Mouse (Mus musculus) intestine, embryonic 15.5 days (tissue): ENCODE data around the gene Neurog2. TPM values are rescaled to one million over a fixed set of nuclear protein-coding genes. Genes with fewer than 3 reads are reported as not detected.
A peak's percentile ranks its signal among the peaks of the same experiment; 100 is the strongest.

Experiments
- ATAC-seq: fragments of 200-750 bp; cut with Nextera tagmentation; 2 replicates; pipeline ENCODE4 v1.8.0; 2017; ENCODE audit warnings: moderate TSS enrichment, moderate library complexity
- H3K27ac ChIP-seq: fragments of 300-500 bp; sonication (generic); 2 replicates; pipeline ENCODE4 v1.5.1; 2015; ENCODE audit warnings: mild to moderate bottlenecking, inconsistent platforms
- H3K27me3 ChIP-seq: fragments of 300-500 bp; sonication (generic); replicated peaks from 2 replicates; pipeline ENCODE4 v1.6.1; 2015; ENCODE audit warnings: inconsistent platforms
- H3K36me3 ChIP-seq: fragments of 300-500 bp; sonication (generic); 2 replicates; pipeline ENCODE4 v1.6.1; 2015; ENCODE audit warnings: inconsistent platforms
- H3K4me1 ChIP-seq: fragments of 300-500 bp; sonication (generic); replicated peaks from 2 replicates; pipeline ENCODE4 v1.6.1; 2015; ENCODE audit warnings: inconsistent platforms
- H3K4me2 ChIP-seq: fragments of 300-500 bp; sonication (generic); replicated peaks from 2 replicates; pipeline ENCODE4 v1.6.1; 2015; ENCODE audit warnings: mild to moderate bottlenecking, inconsistent platforms
- H3K4me3 ChIP-seq: fragments of 300-500 bp; sonication (generic); replicated peaks from 2 replicates; pipeline ENCODE4 v1.5.1; 2015; ENCODE audit warnings: inconsistent platforms
- H3K9ac ChIP-seq: fragments of 300-500 bp; sonication (generic); 2 replicates; pipeline ENCODE4 v1.6.1; 2015; ENCODE audit warnings: inconsistent platforms
- H3K9me3 ChIP-seq: fragments of 300-500 bp; sonication (generic); 2 replicates; pipeline ENCODE4 v1.6.1; 2016; ENCODE audit warnings: inconsistent platforms
- WGBS: fragments of 180-500 bp; shearing (Covaris S2); methylation state at CpG from one replicate; pipeline ENCODE4 v1.1.7; 2015; 5-methylcytosine and 5-hydroxymethylcytosine counted together
- polyA plus RNA-seq: library from polyadenylated mRNA; unstranded; fragments of >200 nt; fragmentation: Nextera tagmentation; extraction: Ambion mirVana; gene quantifications from 2 replicates; pipeline ENCODE4 v1.2.1, GENCODE M21; 2015

The Neurog2 gene
- polyA plus RNA-seq, 1 experiment from 2014 or later: not detected

DNA sequence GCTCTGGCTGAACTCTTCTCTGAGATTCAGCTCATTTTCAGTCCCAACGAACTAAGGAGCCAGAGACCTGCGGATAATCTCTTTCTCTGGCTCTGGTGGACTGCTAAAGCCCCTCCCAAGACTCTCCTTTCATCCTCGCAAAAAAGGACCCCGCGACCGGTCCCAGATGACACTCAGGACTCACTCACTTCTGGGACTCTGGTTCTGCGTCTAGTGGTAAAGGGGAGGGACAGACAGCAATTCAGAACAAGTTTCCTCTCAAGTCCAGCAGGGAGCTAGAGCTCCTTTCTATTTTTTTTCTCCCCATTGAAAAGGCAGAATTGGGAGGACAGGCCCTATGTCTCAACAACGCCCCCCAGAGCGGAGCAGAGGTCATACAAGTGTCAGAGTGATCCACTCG is 1.4 kb upstream of the Neurog2 start:
- Histone ChIP-seq H3K9ac (no peak overlapping the region), H3K9me3 (no peaks in the 10 kb centered on the region), H3K4me2 (no peak overlapping the region), H3K4me1 (peaks cover 30% of the 10 kb centered on the region), H3K4me3 (no peak overlapping the region), H3K27ac (no peak overlapping the region), H3K27me3 (peaks cover 82% of the 10 kb centered on the region), H3K36me3 (no peaks in the 10 kb centered on the region)
- ATAC-seq: no peak
- 2% methylated on average over 10 of the region's 10 CpGs for WGBS

- Histone ChIP-seq H3K27ac (no peak overlapping the region), H3K9ac (no peak overlapping the region), H3K27me3 (peaks cover 79% of the 10 kb centered on the region), H3K9me3 (no peaks in the 10 kb centered on the region), H3K4me1 (peaks cover 30% of the 10 kb centered on the region), H3K4me3 (peak overlapping the region; percentile 42), H3K36me3 (no peaks in the 10 kb centered on the region), H3K4me2 (peak overlapping the region; percentile 77)
- WGBS: 1% methylated on average over 32 of the region's 32 CpGs
- ATAC-seq: no peak; the same call in 1 of the 2 replicates
Measured at GRCm38 (mm10) chr3:127632531-127632930, 404 bp upstream of the Neurog2 start.

GRCm38 (mm10) chr3:127634101-127634983 is 1.4 kb downstream of the Neurog2 start:
- Histone ChIP-seq H3K4me3 (peak overlapping the region; percentile 42), H3K27ac (no peak overlapping the region), H3K36me3 (no peaks in the 10 kb centered on the region), H3K9me3 (no peaks in the 10 kb centered on the region), H3K4me2 (peak overlapping the region; percentile 77), H3K9ac (no peak overlapping the region), H3K27me3 (peaks cover 78% of the 10 kb centered on the region), H3K4me1 (peaks cover 24% of the 10 kb centered on the region)
- ATAC-seq: peak; percentile 91
- WGBS: under 1% methylated on average over 58 of the region's 58 CpGs

DNA sequence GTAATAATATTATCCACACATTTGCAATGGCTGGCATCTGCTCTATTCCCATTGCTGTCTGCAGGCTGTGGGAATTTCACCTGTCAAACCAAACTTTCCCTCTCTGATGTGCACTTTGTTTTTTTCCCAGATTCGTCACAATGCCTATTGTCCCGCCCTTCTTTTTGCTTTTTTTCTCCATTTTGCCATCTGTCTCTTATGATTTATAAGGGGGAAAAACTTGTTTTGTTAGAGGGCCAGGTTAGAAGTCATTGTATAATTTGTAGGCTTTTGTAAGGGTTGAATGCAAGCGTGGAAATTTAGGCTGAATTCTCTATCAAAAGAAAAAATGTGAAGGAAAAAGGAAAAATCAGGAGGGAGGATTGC is 2.0 kb downstream of the Neurog2 start:
- no peak for ATAC-seq
- WGBS: 7% methylated on average over 3 of the region's 3 CpGs
- Histone ChIP-seq H3K4me2 (no peak overlapping the region), H3K9ac (no peak overlapping the region), H3K4me1 (peaks cover 26% of the 10 kb centered on the region), H3K36me3 (no peaks in the 10 kb centered on the region), H3K4me3 (no peak overlapping the region), H3K27ac (no peak overlapping the region), H3K9me3 (no peaks in the 10 kb centered on the region), H3K27me3 (peaks cover 81% of the 10 kb centered on the region)

DNA sequence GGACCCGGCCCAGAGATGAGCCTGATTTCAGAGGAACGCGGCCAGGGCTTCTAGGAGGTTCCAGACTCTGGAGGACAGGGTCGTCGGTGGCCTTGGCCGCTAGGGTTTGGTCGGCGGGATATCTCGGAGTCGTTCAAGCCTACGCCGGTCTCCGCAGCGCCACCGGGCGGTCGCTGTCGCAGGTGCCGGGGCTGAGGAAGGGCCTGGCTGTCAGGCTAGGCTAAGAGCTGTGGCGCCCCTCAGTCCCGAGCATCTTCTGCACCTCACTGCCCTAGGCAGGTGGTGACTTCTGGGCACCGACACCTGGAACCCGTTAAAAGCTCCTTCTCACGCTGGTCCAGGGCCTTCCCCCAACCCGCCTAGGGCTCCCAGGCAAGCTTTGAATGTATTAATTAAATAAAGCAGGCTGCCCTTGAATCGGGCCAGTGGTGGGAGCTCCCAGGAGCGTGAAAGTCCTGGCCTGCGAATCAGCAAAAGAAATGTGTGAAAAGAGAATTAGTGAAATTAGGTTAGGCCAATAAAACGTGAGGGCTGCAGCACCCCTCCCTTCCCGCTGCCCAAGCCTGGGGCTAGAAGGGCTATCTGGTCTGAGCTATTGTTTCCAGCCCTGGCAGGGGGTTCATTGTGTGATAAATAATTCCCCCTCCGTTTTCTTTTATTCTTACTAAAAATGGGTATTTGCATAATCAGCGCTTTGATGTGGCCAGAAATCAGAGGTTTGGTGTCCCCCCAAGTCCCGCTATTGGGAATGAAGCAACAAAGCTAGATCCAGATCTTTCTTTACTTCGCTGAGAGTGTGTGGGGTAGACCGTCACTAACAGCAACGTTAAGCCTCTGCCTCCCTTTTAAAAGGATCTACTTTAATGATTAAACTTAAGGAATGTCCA is 7.2 kb downstream of the Neurog2 start:
- Histone ChIP-seq H3K9me3 (no peaks in the 10 kb centered on the region), H3K36me3 (no peaks in the 10 kb centered on the region), H3K27me3 (peaks cover 67% of the 10 kb centered on the region), H3K9ac (no peak overlapping the region), H3K4me2 (no peak overlapping the region), H3K27ac (no peak overlapping the region), H3K4me1 (0 out of 2 replicates have a peak, but pooled peaks cover 8% of the 10 kb centered on the region), H3K4me3 (no peak overlapping the region)
- 0 out of 2 replicates have a peak, but pooled peaks have one; percentile 28 for ATAC-seq
- WGBS: 2% methylated on average over 36 of the region's 36 CpGs

- WGBS: 2% methylated on average over 37 of the region's 37 CpGs
- H3K27me3 ChIP-seq: peaks cover 69% of the 10 kb centered on the region
- H3K4me3 ChIP-seq: no peak overlapping the region
- H3K4me1 ChIP-seq: 0 out of 2 replicates have a peak, but pooled peaks cover 8% of the 10 kb centered on the region
- no peaks in the 10 kb centered on the region for H3K36me3 ChIP-seq
- H3K4me2 ChIP-seq: 0 out of 2 replicates have a peak overlapping the region, but pooled peaks have one; percentile 22
- peak; percentile 66 for ATAC-seq
- H3K9ac ChIP-seq: no peak overlapping the region
- H3K9me3 ChIP-seq: no peaks in the 10 kb centered on the region
- H3K27ac ChIP-seq: no peak overlapping the region
Measured at GRCm38 (mm10) chr3:127640762-127641700, 8.1 kb downstream of the Neurog2 start.

- no peak for ATAC-seq
- 3% methylated on average over 5 of the region's 5 CpGs for WGBS
- Histone ChIP-seq H3K4me3 (no peak overlapping the region), H3K27ac (no peak overlapping the region), H3K4me1 (0 out of 2 replicates have a peak, but pooled peaks cover 8% of the 10 kb centered on the region), H3K36me3 (no peaks in the 10 kb centered on the region), H3K9ac (no peak overlapping the region), H3K4me2 (no peak overlapping the region), H3K27me3 (peaks cover 74% of the 10 kb centered on the region), H3K9me3 (no peaks in the 10 kb centered on the region)
Measured at GRCm38 (mm10) chr3:127642211-127642610, 9.3 kb downstream of the Neurog2 start.

- no peaks in the 10 kb centered on the region for H3K9me3 ChIP-seq
- no peak overlapping the region for H3K4me3 ChIP-seq
- no peaks in the 10 kb centered on the region for H3K36me3 ChIP-seq
- ATAC-seq: no peak
- H3K4me2 ChIP-seq: no peak overlapping the region
- peaks cover 38% of the 10 kb centered on the region for H3K27me3 ChIP-seq
- 51% methylated on average over 18 of the region's 18 CpGs for WGBS
- no peaks in the 10 kb centered on the region for H3K4me1 ChIP-seq
- no peak overlapping the region for H3K27ac ChIP-seq
- no peak overlapping the region for H3K9ac ChIP-seq
Measured at GRCm38 (mm10) chr3:127646156-127646825, 13.4 kb downstream of the Neurog2 start.

DNA sequence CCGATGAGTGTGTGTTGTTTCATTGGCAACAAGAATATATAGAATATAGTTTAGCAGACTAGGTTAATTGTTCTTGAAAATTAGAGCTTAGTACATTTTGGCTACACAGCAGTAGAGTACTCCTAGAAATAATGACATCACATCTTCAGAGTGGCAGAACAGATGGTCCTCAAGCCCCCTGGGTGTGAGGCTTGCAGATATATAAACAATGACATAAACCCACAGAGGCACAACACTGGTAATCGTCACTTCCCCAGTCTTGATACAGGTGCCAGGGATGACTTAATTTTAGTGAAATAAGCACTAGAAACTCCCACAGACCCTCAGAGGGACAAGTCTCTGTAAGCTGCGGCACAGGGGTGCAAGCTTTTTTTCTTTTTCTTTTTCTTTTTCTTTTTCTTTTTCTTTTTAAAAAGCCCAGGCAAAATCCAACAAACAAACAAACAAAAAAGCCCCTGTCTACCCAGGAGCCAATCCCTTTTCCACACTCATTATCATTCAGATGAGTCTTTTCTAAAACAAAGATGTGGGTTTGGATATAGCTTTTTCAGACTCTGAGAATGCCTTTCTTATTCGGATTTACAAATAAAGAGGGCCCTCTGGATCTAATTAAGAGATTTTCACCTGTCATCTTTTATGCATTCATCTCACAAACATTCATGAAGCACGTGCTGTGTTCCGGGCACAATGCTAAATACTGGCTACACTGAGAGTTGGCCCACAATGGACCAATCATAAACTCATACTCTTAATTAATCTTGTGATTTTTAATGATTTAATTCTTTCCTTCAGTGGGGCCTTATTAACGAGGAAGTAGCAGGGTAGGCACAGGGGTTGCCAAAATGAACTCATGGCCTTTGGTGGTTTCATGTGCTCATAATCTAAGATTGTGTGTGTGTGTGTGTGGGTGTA is 19.1 kb downstream of the Neurog2 start:
- no peaks in the 10 kb centered on the region for H3K4me1 ChIP-seq
- H3K36me3 ChIP-seq: no peaks in the 10 kb centered on the region
- H3K4me2 ChIP-seq: no peak overlapping the region
- no peak overlapping the region for H3K27ac ChIP-seq
- ATAC-seq: no peak
- H3K4me3 ChIP-seq: no peak overlapping the region
- WGBS: 65% methylated on average over 7 of the region's 7 CpGs
- H3K9ac ChIP-seq: no peak overlapping the region
- no peaks in the 10 kb centered on the region for H3K27me3 ChIP-seq
- no peaks in the 10 kb centered on the region for H3K9me3 ChIP-seq

DNA sequence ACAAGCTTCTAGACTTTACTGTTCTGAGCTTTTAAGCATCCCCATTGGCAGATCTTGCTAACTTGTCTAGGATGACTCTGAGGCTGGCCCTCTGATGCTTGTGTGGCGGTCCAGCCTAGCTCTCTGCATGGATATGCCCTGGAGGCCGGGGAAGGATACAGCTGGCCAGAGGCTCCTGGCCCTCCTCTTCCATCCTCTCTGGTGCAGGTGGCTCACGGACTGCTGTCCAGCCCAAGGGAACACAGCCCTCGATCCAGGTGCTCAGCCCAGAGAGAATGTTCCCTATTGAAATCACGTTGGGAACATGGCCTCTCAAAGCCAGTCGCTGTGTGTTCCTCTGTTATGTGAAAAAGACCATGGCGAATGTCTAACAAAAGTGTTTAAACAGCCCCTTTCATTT is 27.8 kb downstream of the Neurog2 start:
- no peak overlapping the region for H3K4me2 ChIP-seq
- H3K9ac ChIP-seq: no peak overlapping the region
- ATAC-seq: no peak
- no peaks in the 10 kb centered on the region for H3K36me3 ChIP-seq
- H3K9me3 ChIP-seq: no peaks in the 10 kb centered on the region
- H3K4me1 ChIP-seq: no peaks in the 10 kb centered on the region
- H3K27ac ChIP-seq: no peak overlapping the region
- no peak overlapping the region for H3K4me3 ChIP-seq
- WGBS: 78% methylated on average over 7 of the region's 7 CpGs
- no peaks in the 10 kb centered on the region for H3K27me3 ChIP-seq
